In genomic region chr1:139083382-139083781, GRCm38 (mm10) we compare ENCODE assay signal across 11 mouse cellular contexts.
DNase-seq lines count a peak whose midpoint lies in the region; ATAC-seq and TF ChIP-seq lines count a peak whose summit lies in the region.
"Had no signal": no experiment of that assay in that cellular context is flagged by ENCODE, and none has a peak within 500 bp of the region (broad histone marks: within the 10 kb centered on the region; RNA-seq: fewer than 3 reads in every experiment).

No protein-coding gene starts in this region.

- TF ChIP-seq CTCF in intestine, postnatal 0 days (IDR thresholded peaks at IDR 0.05; ENCODE audit: low read depth) = peak; percentile 63
- peak; percentile 63 for TF ChIP-seq CTCF in stomach, postnatal 0 days (IDR thresholded peaks at IDR 0.05; ENCODE audit: low read depth)

- no peaks in the 10 kb centered on the region for H3K4me1 ChIP-seq in intestine, postnatal 0 days (replicated peaks; ENCODE audit: control insufficient read depth, insufficient read depth, low read length)
- H3K4me1 ChIP-seq in intestine, embryonic 16.5 days (ENCODE audit: control insufficient read depth, insufficient read depth, low read length) = no peaks in the 10 kb centered on the region
- peaks cover 15% of the 10 kb centered on the region; the same call in 1 of the 2 replicates for H3K4me1 ChIP-seq in midbrain, embryonic 14.5 days (ENCODE audit: control insufficient read depth, insufficient read depth, low read length)
- peaks cover 3% of the 10 kb centered on the region; the same call in 1 of the 2 replicates for H3K4me1 ChIP-seq in midbrain, embryonic 10.5 days
- H3K4me1 ChIP-seq in stomach, postnatal 0 days (replicated peaks; ENCODE audit: control insufficient read depth, insufficient read depth) = no peaks in the 10 kb centered on the region
- H3K4me1 ChIP-seq: kidney, embryonic 15.5 days; liver, embryonic 15.5 days had no signal

- H3K4me3 ChIP-seq in intestine, postnatal 0 days (ENCODE audit: low read depth, low read length) = no peak overlapping the region
- H3K4me3 ChIP-seq in intestine, embryonic 16.5 days (ENCODE audit: low read length) = no peak overlapping the region
- no peak overlapping the region for H3K4me3 ChIP-seq in midbrain, embryonic 14.5 days (replicated peaks; ENCODE audit: low read depth, low read length)
- H3K4me3 ChIP-seq in midbrain, embryonic 10.5 days = no peak overlapping the region
- H3K4me3 ChIP-seq in stomach, postnatal 0 days (ENCODE audit: low read depth, low read length) = no peak overlapping the region
- H3K4me3 ChIP-seq: kidney, embryonic 15.5 days; liver, embryonic 15.5 days had no signal

- no peak for ATAC-seq in CD4-positive, CD25-positive, alpha-beta regulatory T cell, adult 4 months
- ATAC-seq in intestine, postnatal 0 days = no peak
- ATAC-seq in intestine, embryonic 16.5 days = no peak
- ATAC-seq in midbrain, embryonic 14.5 days (ENCODE audit: low FRiP score, low TSS enrichment) = no peak
- no peak for ATAC-seq in stomach, postnatal 0 days (ENCODE audit: low FRiP score, low TSS enrichment)

- 66% methylated on average over 2 of the region's 2 CpGs for WGBS in intestine, postnatal 0 days
- WGBS in intestine, embryonic 16.5 days = 62% methylated on average over 2 of the region's 2 CpGs
- 59% methylated on average over 2 of the region's 2 CpGs for WGBS in midbrain, embryonic 14.5 days
- 65% methylated on average over 2 of the region's 2 CpGs for WGBS in midbrain, embryonic 10.5 days
- WGBS in stomach, postnatal 0 days = 65% methylated on average over 2 of the region's 2 CpGs

- no peaks in the 10 kb centered on the region for H3K27me3 ChIP-seq in intestine, postnatal 0 days (replicated peaks; ENCODE audit: control insufficient read depth, insufficient read depth, low read length)
- no peaks in the 10 kb centered on the region for H3K27me3 ChIP-seq in intestine, embryonic 16.5 days (replicated peaks; ENCODE audit: control insufficient read depth, insufficient read depth, low read length)
- H3K27me3 ChIP-seq in midbrain, embryonic 14.5 days (ENCODE audit: control insufficient read depth, insufficient read depth, low read length) = no peaks in the 10 kb centered on the region
- H3K27me3 ChIP-seq in midbrain, embryonic 10.5 days (ENCODE audit: low read depth, poor library complexity, severe bottlenecking) = no peaks in the 10 kb centered on the region
- no peaks in the 10 kb centered on the region for H3K27me3 ChIP-seq in stomach, postnatal 0 days (ENCODE audit: control insufficient read depth, insufficient read depth, low read length)
- H3K27me3 ChIP-seq: kidney, embryonic 15.5 days; liver, embryonic 15.5 days had no signal

- H3K4me2 ChIP-seq in intestine, postnatal 0 days (replicated peaks; ENCODE audit: low read depth) = no peak overlapping the region
- H3K4me2 ChIP-seq in intestine, embryonic 16.5 days (ENCODE audit: low read depth, low read length) = no peak overlapping the region
- H3K4me2 ChIP-seq in midbrain, embryonic 14.5 days (ENCODE audit: low read length) = no peak overlapping the region
- no peak overlapping the region for H3K4me2 ChIP-seq in stomach, postnatal 0 days (replicated peaks; ENCODE audit: low read depth)
- H3K4me2 ChIP-seq: kidney, embryonic 15.5 days; liver, embryonic 15.5 days had no signal

- no peaks in the 10 kb centered on the region for H3K9me3 ChIP-seq in intestine, postnatal 0 days (ENCODE audit: control insufficient read depth)
- no peaks in the 10 kb centered on the region for H3K9me3 ChIP-seq in intestine, embryonic 16.5 days (ENCODE audit: control insufficient read depth, low read length)
- no peaks in the 10 kb centered on the region for H3K9me3 ChIP-seq in midbrain, embryonic 14.5 days (ENCODE audit: control insufficient read depth, low read length)
- no peaks in the 10 kb centered on the region for H3K9me3 ChIP-seq in midbrain, embryonic 10.5 days (replicated peaks)
- no peaks in the 10 kb centered on the region for H3K9me3 ChIP-seq in stomach, postnatal 0 days (ENCODE audit: control insufficient read depth, low read length)
- H3K9me3 ChIP-seq: kidney, embryonic 15.5 days; liver, embryonic 15.5 days had no signal

- H3K9ac ChIP-seq in intestine, postnatal 0 days (ENCODE audit: low read depth, low read length) = no peak overlapping the region
- no peak overlapping the region for H3K9ac ChIP-seq in intestine, embryonic 16.5 days (ENCODE audit: low read depth, low read length)
- no peak overlapping the region for H3K9ac ChIP-seq in midbrain, embryonic 14.5 days (replicated peaks; ENCODE audit: low read length)
- no peak overlapping the region for H3K9ac ChIP-seq in stomach, postnatal 0 days (ENCODE audit: low read length)
- H3K9ac ChIP-seq: kidney, embryonic 15.5 days; liver, embryonic 15.5 days had no signal

- no peak overlapping the region for H3K27ac ChIP-seq in intestine, postnatal 0 days (ENCODE audit: low read depth, low read length)
- H3K27ac ChIP-seq in intestine, embryonic 16.5 days (ENCODE audit: low read length) = no peak overlapping the region
- H3K27ac ChIP-seq in midbrain, embryonic 14.5 days (replicated peaks; ENCODE audit: low read depth, low read length) = no peak overlapping the region
- no peak overlapping the region for H3K27ac ChIP-seq in midbrain, embryonic 10.5 days (replicated peaks)
- no peak overlapping the region for H3K27ac ChIP-seq in stomach, postnatal 0 days (replicated peaks)
- H3K27ac ChIP-seq: kidney, embryonic 15.5 days; liver, embryonic 15.5 days had no signal

- H3K36me3 ChIP-seq in intestine, postnatal 0 days (ENCODE audit: control insufficient read depth, insufficient read depth) = no peaks in the 10 kb centered on the region
- H3K36me3 ChIP-seq in intestine, embryonic 16.5 days (ENCODE audit: control insufficient read depth, insufficient read depth, low read length) = no peaks in the 10 kb centered on the region; the same call in 1 of the 2 replicates
- H3K36me3 ChIP-seq in midbrain, embryonic 14.5 days (ENCODE audit: control insufficient read depth, insufficient read depth, low read length) = no peaks in the 10 kb centered on the region
- H3K36me3 ChIP-seq in midbrain, embryonic 10.5 days = no peaks in the 10 kb centered on the region
- H3K36me3 ChIP-seq in stomach, postnatal 0 days (ENCODE audit: control insufficient read depth, insufficient read depth, low read length) = no peaks in the 10 kb centered on the region
- H3K36me3 ChIP-seq: kidney, embryonic 15.5 days; liver, embryonic 15.5 days had no signal

- TF ChIP-seq EP300 in stomach, postnatal 0 days (optimal IDR thresholded peaks at IDR 0.05) = no peak

- peak; percentile 31 for DNase-seq in CD4-positive, CD25-positive, alpha-beta regulatory T cell, adult 2 months (ENCODE audit: low read depth, low spot score)
- peak; percentile 47 for DNase-seq in midbrain, embryonic 14.5 days
- no peak for DNase-seq in midbrain, embryonic 10.5 days (ENCODE audit: low spot score)
- no peak for DNase-seq in stomach, postnatal 0 days (ENCODE audit: low spot score)
- no peak for DNase-seq in thymus, postnatal 25 days
- DNase-seq: adrenal gland, adult 8-10 months had no signal

Comparison
In these comparisons a context has a peak if more than half of its experiments do, and no peak if none do; other contexts are left out.
1. DNase-seq: peak in CD4-positive, CD25-positive, alpha-beta regulatory T cell, adult 2 months (single experiment) and midbrain, embryonic 14.5 days (single experiment); none in midbrain, embryonic 10.5 days (single experiment), stomach, postnatal 0 days (single experiment) and thymus, postnatal 25 days (single experiment).